Comparison of ENCODE assay signal across 8 mouse cellular contexts in the genomic region with DNA sequence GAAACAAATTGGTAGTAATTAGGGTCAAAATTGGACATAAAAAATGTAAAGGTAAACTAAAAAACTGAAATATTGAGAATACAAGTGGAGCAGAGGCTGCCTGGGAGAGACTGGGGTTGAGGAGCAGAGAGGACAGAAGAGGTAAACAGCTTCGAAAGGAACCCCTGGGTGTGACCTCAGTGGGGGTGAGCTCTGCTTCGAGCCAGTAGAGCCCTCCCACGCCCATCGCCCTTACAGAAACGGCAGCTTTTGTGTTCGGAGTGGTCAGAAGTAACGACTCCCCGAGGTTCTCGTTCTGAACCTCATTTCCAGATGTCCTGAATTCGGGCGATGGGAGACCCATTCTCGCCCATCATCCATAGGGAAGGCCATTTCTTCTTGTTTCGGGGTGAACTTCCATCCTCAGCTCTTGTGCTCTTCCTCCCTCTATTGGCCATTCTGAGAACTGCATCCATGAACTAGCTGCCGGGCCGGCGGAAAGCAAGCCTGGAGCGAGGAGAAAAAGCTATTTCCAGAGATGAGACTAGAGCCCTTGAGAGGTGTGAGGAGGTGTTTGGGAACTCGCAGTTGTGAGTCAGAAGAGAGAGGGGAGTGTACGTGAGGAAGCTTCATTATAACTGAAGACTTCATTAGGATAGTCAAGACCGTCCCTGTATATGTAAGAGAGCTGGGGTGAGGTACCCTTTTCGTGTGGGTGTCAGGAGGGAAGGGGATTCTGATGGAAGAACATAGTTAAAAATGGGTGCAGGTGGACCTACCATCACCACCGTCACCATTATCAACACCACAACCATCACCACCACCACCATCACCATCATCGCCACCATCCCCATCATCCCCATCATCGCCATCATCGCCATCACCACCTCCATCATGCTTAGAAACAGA. TPM values are rescaled to one million over a fixed set of nuclear protein-coding genes. Genes with fewer than 3 reads are reported as not detected.
DNase-seq lines count a peak whose midpoint lies in the region; ATAC-seq lines count a peak whose summit lies in the region.

No protein-coding gene starts in this region.

- H3K9me3 ChIP-seq in embryonic facial prominence, embryonic 10.5 days = no peaks in the 10 kb centered on the region
- no peaks in the 10 kb centered on the region for H3K9me3 ChIP-seq in midbrain, embryonic 10.5 days (replicated peaks)

- no peaks in the 10 kb centered on the region for H3K4me1 ChIP-seq in embryonic facial prominence, embryonic 10.5 days
- H3K4me1 ChIP-seq in midbrain, embryonic 10.5 days = no peaks in the 10 kb centered on the region; the same call in 1 of the 2 replicates

- 0 out of 2 replicates have a peak, but pooled peaks cover 2% of the 10 kb centered on the region for H3K27me3 ChIP-seq in embryonic facial prominence, embryonic 10.5 days (replicated peaks; ENCODE audit: low read depth, poor library complexity, severe bottlenecking)
- H3K27me3 ChIP-seq in midbrain, embryonic 10.5 days (ENCODE audit: low read depth, poor library complexity, severe bottlenecking) = peaks cover 5% of the 10 kb centered on the region

- peak; percentile 75 for DNase-seq in 3134 (ENCODE audit: extremely low read depth, insufficient read length, low spot score)
- DNase-seq in adrenal gland, postnatal 10 days = peak; percentile 76
- DNase-seq in embryonic facial prominence, embryonic 10.5 days (ENCODE audit: low spot score) = peak; percentile 71
- DNase-seq in kidney, adult 11 months = peak; percentile 46
- DNase-seq in left cerebral cortex, postnatal 36 days (ENCODE audit: low spot score in 2 of 2) = peak; percentile 82 to 85
- DNase-seq in midbrain, embryonic 10.5 days (ENCODE audit: low spot score) = peak; percentile 72
- peak; percentile 72 to 76 for DNase-seq in right cerebral cortex, postnatal 36 days (ENCODE audit: low spot score in 2 of 2)

- 24% methylated on average over 25 of the region's 25 CpGs for WGBS in embryonic facial prominence, embryonic 10.5 days
- WGBS in midbrain, embryonic 10.5 days = 24% methylated on average over 25 of the region's 25 CpGs

- peak; percentile 80 for ATAC-seq in granulocyte monocyte progenitor cell, adult 5-6 weeks (replicated peaks; ENCODE audit: poor library complexity, severe bottlenecking)

- no peaks in the 10 kb centered on the region for H3K36me3 ChIP-seq in embryonic facial prominence, embryonic 10.5 days (replicated peaks)
- H3K36me3 ChIP-seq in midbrain, embryonic 10.5 days = no peaks in the 10 kb centered on the region

- H3K4me3 ChIP-seq in embryonic facial prominence, embryonic 10.5 days = peak overlapping the region; percentile 56
- peak overlapping the region; percentile 53 for H3K4me3 ChIP-seq in midbrain, embryonic 10.5 days

- H3K27ac ChIP-seq in embryonic facial prominence, embryonic 10.5 days (replicated peaks) = no peak overlapping the region
- 0 out of 2 replicates have a peak overlapping the region, but pooled peaks have one; percentile 52 for H3K27ac ChIP-seq in midbrain, embryonic 10.5 days (replicated peaks)

- intact Hi-C loops in left cerebral cortex, postnatal 36 days (cut with DNase I) = loop anchor here (1.0 to 10.0 kb wide), 3 partner anchors 87 to 384 kb away; no protein-coding TSS in a partner anchor

RNA-seq across cellular contexts. Expression of gene 5830473C10Rik, which starts 28.0 kb away (rescaled TPM):
- total RNA-seq in adrenal gland, postnatal 10 days (2021) = 10 to 100 TPM in 1 of 2 experiments, 1 to 10 TPM in 1; 5.5 to 10.4 TPM
- not detected in 2 replicates for polyA plus RNA-seq in embryonic facial prominence, embryonic 10.5 days (2016; fragmentation: Nextera tagmentation; extraction: Ambion mirVana)
- not detected in 2 replicates for total RNA-seq in granulocyte monocyte progenitor cell, adult 5-6 weeks (2014; fragmentation: Nextera tagmentation)
- 0.47 TPM in 1 of 2 replicates, not detected in the other for total RNA-seq in granulocyte monocyte progenitor cell, adult 5-6 weeks (2017)
- total RNA-seq in left cerebral cortex, postnatal 36 days (2021) = under 1 TPM; 0.16 to 0.27 TPM
- polyA plus RNA-seq in midbrain, embryonic 10.5 days (2016; fragmentation: Nextera tagmentation; extraction: Ambion mirVana) = not detected in 2 replicates

RNA-seq across cellular contexts. Expression of gene Rassf6, which starts 51.5 kb away (rescaled TPM):
- 1 to 10 TPM; 4.8 to 7.0 TPM for total RNA-seq in adrenal gland, postnatal 10 days (2021)
- 0.30 and 0.40 TPM in 2 replicates for polyA plus RNA-seq in embryonic facial prominence, embryonic 10.5 days (2016; fragmentation: Nextera tagmentation; extraction: Ambion mirVana)
- not detected in 2 replicates for total RNA-seq in granulocyte monocyte progenitor cell, adult 5-6 weeks (2014; fragmentation: Nextera tagmentation)
- 0.36 TPM in 1 of 2 replicates, not detected in the other for total RNA-seq in granulocyte monocyte progenitor cell, adult 5-6 weeks (2017)
- 1 to 10 TPM in 1 of 2 experiments, under 1 TPM in 1; 0.97 to 1.4 TPM for total RNA-seq in left cerebral cortex, postnatal 36 days (2021)
- polyA plus RNA-seq in midbrain, embryonic 10.5 days (2016; fragmentation: Nextera tagmentation; extraction: Ambion mirVana) = 0.37 TPM in 1 of 2 replicates, not detected in the other

Comparison
In these comparisons a context has a peak if more than half of its experiments do, and no peak if none do; other contexts are left out.
1. RNA of gene 5830473C10Rik, which starts 28.0 kb away (total RNA-seq): 5.5 to 10.4 TPM in adrenal gland, postnatal 10 days; 0.16 to 0.27 TPM in left cerebral cortex, postnatal 36 days and 0.47 TPM in granulocyte monocyte progenitor cell, adult 5-6 weeks; every median in the first group is over 4 times any median in the second.
2. Peak in every context shown above with its lines, with median percentiles within 50 percentile points of each other: DNase-seq.